Mouse (Mus musculus) cerebellum, adult 2 months (tissue): ENCODE measurements around the gene Cblb. TPM values are rescaled to one million over a fixed set of nuclear protein-coding genes. Genes with fewer than 3 reads are reported as not detected.

Experiments used
- DNase-seq, 2 experiments: peaks; one replicate each; pipeline ENCODE4 v3.0.0; 2021
- H3K27ac ChIP-seq: fragments of 200-500 bp; 2 replicates; pipeline ENCODE4 v1.5.1; 2012; ENCODE audit warnings: low read length, control low read depth, inconsistent platforms; ENCODE audit not compliant: insufficient read depth
- H3K27me3 ChIP-seq: fragments of 200-500 bp; 2 replicates; pipeline ENCODE4 v1.6.1; 2012; ENCODE audit warnings: inconsistent platforms, mild to moderate bottlenecking, low read length, moderate library complexity; ENCODE audit not compliant: control insufficient read depth, insufficient read depth
- H3K4me1 ChIP-seq: fragments of 200-500 bp; 2 replicates; pipeline ENCODE4 v1.6.1; 2011; ENCODE audit warnings: low read length; ENCODE audit not compliant: control insufficient read depth, insufficient read depth
- H3K4me3 ChIP-seq: fragments of 200-500 bp; replicated peaks from 2 replicates; pipeline ENCODE3; 2011; ENCODE audit warnings: mild to moderate bottlenecking, low read depth, low read length, control low read depth; ENCODE audit not compliant: insufficient read depth
- CTCF ChIP-seq: fragments of 200-500 bp; IDR thresholded peaks from 2 replicates; pipeline ENCODE4 v1.5.1; 2011; ENCODE audit warnings: low read depth, mild to moderate bottlenecking, control low read depth, low read length, moderate library complexity, borderline replicate concordance; ENCODE audit not compliant: insufficient read depth
- POLR2A ChIP-seq: fragments of 200-500 bp; IDR thresholded peaks from 2 replicates; pipeline ENCODE4 v1.6.1; 2011; ENCODE audit warnings: low read length, control low read depth, borderline replicate concordance; ENCODE audit not compliant: insufficient read depth
- WGBS: fragments of 180-500 bp; shearing (Covaris S2); methylation state at CpG from one replicate; pipeline ENCODE4 v1.1.7; 2018; 5-methylcytosine and 5-hydroxymethylcytosine counted together
- polyA plus RNA-seq: library from polyadenylated mRNA; depleted of rRNA; stranded (reverse); fragments of >200 nt; gene quantifications from 2 replicates; pipeline ENCODE4 v1.2.3, GENCODE M21; 2012

The Cblb gene
- polyA plus RNA-seq, 1 experiment = 14.2 TPM

GRCm38 (mm10) chr16:52094735-52095459 is 63.9 kb downstream of the Cblb start:
- 86% methylated on average over 10 of the region's 10 CpGs for WGBS
- H3K27me3 ChIP-seq = no peaks in the 10 kb centered on the region

GRCm38 (mm10) chr16:52095643-52096042 is 64.6 kb downstream of the Cblb start:
- no peak overlapping the region for H3K27ac ChIP-seq
- 81% methylated on average over 3 of the region's 3 CpGs for WGBS
- TF ChIP-seq CTCF = no peak
- no peak for DNase-seq
- H3K4me1 ChIP-seq = peaks cover 6% of the 10 kb centered on the region; the same call in 1 of the 2 replicates
- no peak overlapping the region for H3K4me3 ChIP-seq
- no peaks in the 10 kb centered on the region for H3K27me3 ChIP-seq

More at GRCm38 (mm10) chr16:52094735-52095459, 63.9 kb downstream of the Cblb start:
- Histone ChIP-seq H3K27ac (no peak overlapping the region), H3K4me1 (peaks cover 6% of the 10 kb centered on the region; the same call in 1 of the 2 replicates), H3K4me3 (no peak overlapping the region)
- DNase-seq = no peak
- no peak for TF ChIP-seq CTCF
- no peak for TF ChIP-seq POLR2A

GRCm38 (mm10) chr16:52100466-52100865 is 69.4 kb downstream of the Cblb start:
- Histone ChIP-seq H3K4me1 (no peaks in the 10 kb centered on the region), H3K4me3 (no peak overlapping the region), H3K27ac (no peak overlapping the region), H3K27me3 (no peaks in the 10 kb centered on the region)
- no peak for DNase-seq
- TF ChIP-seq CTCF = no peak
- TF ChIP-seq POLR2A = no peak
- WGBS = 92% methylated on average over 6 of the region's 6 CpGs

GRCm38 (mm10) chr16:52104608-52105007 is 73.6 kb downstream of the Cblb start:
- Histone ChIP-seq H3K4me1 (no peaks in the 10 kb centered on the region), H3K27me3 (no peaks in the 10 kb centered on the region), H3K4me3 (no peak overlapping the region), H3K27ac (no peak overlapping the region)
- WGBS = over 99% methylated on average over 9 of the region's 9 CpGs
- DNase-seq = no peak
- TF ChIP-seq CTCF = no peak

- no peak for DNase-seq
These were observed 76.8 kb downstream of the Cblb start for GRCm38 (mm10) chr16:52107836-52108235.

GRCm38 (mm10) chr16:52114473-52114872 is 83.4 kb downstream of the Cblb start:
- no peaks in the 10 kb centered on the region for H3K27me3 ChIP-seq
- H3K27ac ChIP-seq = no peak overlapping the region
- WGBS = 74% methylated on average over 4 of the region's 4 CpGs
- H3K4me1 ChIP-seq = no peaks in the 10 kb centered on the region; the same call in 1 of the 2 replicates
- no peak overlapping the region for H3K4me3 ChIP-seq
- DNase-seq = no peak
- TF ChIP-seq POLR2A (no peak), CTCF (no peak)

More at GRCm38 (mm10) chr16:52107836-52108235, 76.8 kb downstream of the Cblb start:
- H3K4me3 ChIP-seq = no peak overlapping the region
- no peaks in the 10 kb centered on the region; the same call in 1 of the 2 replicates for H3K4me1 ChIP-seq
- no peak overlapping the region for H3K27ac ChIP-seq
- no peaks in the 10 kb centered on the region for H3K27me3 ChIP-seq
- 91% methylated on average over 5 of the region's 5 CpGs for WGBS
- TF ChIP-seq CTCF = no peak
- TF ChIP-seq POLR2A = no peak

- Histone ChIP-seq H3K27ac (no peak overlapping the region), H3K4me3 (no peak overlapping the region), H3K4me1 (0 out of 2 replicates have a peak, but pooled peaks cover 2% of the 10 kb centered on the region), H3K27me3 (no peaks in the 10 kb centered on the region)
- DNase-seq = no peak
- TF ChIP-seq POLR2A (no peak), CTCF (no peak)
- WGBS = 80% methylated on average over 4 of the region's 4 CpGs
These were observed 88.0 kb downstream of the Cblb start for GRCm38 (mm10) chr16:52119003-52119402.

GRCm38 (mm10) chr16:52124974-52125373 is 93.9 kb downstream of the Cblb start:
- no peak overlapping the region for H3K4me3 ChIP-seq
- no peak overlapping the region for H3K27ac ChIP-seq
- 0 out of 2 replicates have a peak, but pooled peaks cover 5% of the 10 kb centered on the region for H3K4me1 ChIP-seq
- no peak for DNase-seq
- no peaks in the 10 kb centered on the region for H3K27me3 ChIP-seq
- TF ChIP-seq CTCF (no peak), POLR2A (no peak)
